Mouse (Mus musculus) layer of hippocampus, adult 11-12 months (tissue): ENCODE data around the gene Cd160.

Source experiments
- DNase-seq: peaks from one replicate; pipeline ENCODE4 v3.0.0; 2022; ENCODE audit warnings: low spot score

Cd160 gene

DNA sequence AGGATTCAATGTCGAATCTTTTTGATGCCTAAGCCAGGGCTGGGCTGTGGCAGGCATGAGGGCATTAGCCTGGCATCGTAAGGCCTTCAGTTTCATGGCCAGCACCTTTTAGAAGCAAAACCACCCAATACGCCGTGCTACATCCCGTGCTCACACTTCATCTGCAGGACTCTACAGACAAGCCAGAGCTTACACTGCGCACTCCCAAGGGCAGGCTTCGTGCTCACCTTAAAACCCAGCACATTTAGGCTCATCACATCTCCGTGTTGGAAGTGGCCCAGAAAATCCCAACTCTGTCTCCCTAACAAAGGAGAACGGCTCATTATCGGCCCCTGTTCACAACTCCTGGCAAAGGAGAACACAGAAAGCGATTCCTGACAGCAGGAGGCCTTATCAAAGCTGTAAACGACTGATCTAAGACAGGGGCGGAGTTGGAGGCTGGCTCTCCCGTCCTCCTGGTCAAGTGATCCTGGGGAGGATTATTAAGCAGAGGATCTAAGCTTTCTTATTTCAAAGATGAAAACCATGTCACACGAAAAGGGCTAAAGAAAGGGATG lies 765 bp downstream of the Cd160 start:
- no peak for DNase-seq

DNA sequence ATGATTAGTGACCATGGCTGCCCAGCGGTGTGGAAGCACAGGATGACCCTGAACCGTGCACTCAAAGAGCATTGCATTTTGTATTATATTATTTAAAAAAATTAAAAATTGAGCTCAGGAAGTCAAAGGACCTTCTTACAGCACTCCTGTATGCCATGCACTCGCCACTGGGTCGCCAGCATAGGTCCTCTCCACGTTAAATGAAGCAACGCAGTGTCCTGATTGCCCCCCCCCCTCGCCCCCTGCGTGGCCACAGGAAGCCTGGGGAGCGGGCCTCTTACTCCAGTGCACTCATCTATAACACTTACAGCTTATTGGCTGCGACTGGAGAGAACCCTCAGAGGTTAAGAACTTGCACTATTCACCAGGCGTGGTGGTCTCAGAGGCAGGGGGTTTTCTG lies 3.9 kb downstream of the Cd160 start:
- DNase-seq: no peak

DNA sequence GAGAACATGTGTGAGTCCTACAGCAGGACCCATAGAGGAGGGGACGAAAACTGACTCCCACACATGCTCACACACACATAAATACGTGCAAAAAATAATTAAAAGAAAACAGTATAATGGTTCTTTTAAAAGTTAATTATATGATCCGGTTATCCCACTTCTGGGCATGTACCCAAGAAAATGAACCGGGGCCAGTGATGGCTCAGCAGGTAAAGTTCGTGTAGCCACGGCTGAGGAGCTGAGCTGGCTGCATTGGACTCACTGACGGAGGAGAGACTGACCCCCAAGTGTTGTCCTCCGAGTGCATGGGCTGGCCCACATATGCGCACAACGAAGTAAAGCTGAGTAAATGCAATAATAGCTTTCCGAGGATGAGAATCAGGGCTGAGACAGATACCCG lies 4.5 kb downstream of the Cd160 start:
- DNase-seq: no peak

DNA sequence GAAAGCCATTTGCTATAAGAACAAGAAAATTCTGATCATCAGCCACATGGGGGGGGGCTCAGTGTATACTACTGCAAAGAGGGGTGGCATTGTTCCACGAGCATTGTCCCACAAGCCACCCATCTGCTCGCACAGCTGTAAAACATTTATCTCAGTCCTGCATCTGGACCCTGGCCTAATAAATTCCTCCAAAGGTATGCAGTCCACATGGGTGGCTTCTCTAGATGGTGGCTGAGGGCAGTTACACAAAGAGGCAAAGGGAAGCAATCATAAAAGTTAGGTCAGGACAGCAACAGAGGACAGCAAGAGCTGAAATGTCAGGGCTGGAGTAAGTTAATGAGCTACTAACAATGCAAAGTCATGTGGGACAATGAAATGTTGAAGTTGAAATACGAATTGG lies 5.5 kb downstream of the Cd160 start:
- no peak for DNase-seq

GRCm38 (mm10) chr3:96821581-96821980 lies 7.6 kb downstream of the Cd160 start:
- DNase-seq: no peak

DNA sequence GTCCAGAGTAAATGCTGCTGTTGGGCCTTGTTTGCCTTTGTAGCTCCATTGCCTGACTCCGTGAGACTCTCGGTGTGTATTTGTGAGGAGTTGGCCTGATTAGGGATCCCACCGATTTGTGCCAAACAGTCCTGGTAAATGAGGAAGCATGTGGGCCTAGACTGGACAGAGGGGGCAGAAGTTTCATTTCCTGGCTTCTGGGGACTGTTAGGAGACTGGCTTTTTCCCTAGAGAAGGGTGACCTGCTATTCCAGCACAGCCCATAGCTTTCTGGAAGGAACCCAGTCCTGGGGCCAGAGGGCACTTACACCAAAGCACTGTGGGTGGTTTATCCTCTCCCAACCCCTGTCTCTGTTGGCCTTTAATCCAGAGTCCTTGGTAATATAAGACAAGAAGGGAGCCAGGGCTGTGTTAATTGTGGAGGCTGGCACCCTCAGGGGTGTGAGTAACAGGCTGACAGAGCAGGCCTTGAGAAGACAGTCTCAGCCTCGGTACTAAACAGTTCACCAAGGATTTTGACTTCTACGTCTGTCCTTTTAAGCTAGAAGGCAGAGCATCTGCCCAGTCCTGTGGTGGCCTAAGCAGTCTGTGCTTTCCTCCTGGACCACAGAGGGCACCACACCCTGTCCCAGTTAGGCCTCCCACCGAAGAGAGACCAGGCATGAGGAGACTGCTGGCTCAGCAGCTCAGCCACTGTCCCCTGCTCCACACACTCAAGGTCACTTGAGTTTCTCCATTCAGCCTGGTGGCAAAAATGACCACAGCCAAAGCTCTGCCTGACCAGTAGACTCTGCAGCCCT lies 8.8 kb downstream of the Cd160 start:
- no peak for DNase-seq

DNA sequence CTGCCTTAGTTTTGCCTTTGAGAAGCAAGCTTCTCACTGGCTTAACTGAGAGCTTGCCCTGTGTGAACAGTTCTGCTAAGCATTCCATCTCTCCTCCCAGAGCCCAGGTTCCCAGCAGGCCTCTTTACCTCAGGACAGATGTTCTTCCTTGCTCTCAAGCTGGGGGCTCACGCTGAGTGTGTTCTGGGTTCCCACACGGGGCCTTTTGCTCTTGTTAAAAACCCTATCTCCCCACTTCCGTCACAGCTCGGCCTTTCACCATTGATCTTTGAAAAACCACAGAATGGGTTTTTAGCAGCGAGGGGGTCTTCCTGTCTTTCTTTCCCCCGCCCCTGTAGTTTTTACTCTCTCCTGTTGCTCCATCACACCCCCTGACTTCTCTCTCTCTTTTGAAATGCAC lies 14.8 kb downstream of the Cd160 start:
- DNase-seq: no peak

DNA sequence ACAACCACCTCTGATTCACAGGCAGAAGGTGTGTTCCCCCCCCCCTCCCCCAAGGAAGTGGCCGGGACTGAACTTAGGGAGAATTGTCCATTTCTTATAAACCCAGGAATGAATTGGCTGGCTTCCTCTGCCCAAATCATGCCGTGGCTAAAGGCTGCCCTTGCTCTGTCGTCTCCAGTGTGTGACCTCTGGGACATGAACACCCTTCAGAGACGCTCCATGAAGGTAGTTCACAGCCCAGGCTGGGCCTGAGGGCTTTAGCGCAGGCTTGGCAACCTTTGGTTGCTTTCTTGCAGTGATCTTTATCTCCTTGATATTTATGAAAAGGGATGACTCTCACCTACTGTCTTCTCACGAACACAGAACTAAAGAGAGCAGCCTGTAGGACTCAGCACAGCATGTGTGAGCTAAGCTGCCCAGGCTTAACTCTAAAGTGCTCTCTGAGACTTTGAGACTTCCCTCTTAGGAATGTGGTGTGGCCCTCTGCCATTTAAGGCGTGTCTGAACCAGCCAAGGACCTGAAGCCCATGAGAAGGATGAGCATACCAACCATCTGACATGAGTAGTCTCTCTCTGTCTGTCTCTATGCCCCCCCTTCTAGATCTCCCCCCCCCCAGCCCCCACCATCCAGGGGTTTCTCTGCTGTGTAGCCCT lies 15.4 kb downstream of the Cd160 start:
- DNase-seq: no peak

DNA sequence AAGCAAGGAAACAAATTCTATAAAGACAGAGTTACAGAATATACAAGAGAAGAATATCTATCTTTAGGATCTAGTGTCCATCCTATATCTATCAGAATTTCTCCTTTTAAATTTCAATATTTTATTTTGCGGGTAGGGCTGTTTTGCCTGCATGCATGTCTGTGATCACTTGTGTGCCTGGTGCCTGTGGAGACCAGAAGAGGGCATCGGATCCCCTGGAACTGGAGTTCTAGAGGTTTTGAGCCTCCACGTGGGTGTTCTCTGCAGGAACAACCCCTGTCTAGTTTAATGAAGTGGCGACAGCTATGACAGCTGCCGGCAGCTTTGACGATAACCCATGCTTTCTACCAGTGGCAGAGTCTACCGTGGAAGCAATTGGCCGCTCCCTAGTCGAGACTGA lies 16.0 kb downstream of the Cd160 start:
- peak; percentile 52 for DNase-seq

GRCm38 (mm10) chr3:96812395-96813091 lies 16.6 kb downstream of the Cd160 start:
- peak; percentile 88 for DNase-seq

GRCm38 (mm10) chr3:96811232-96811631 lies 17.9 kb downstream of the Cd160 start:
- DNase-seq: no peak

GRCm38 (mm10) chr3:96808651-96809050 lies 20.5 kb downstream of the Cd160 start:
- DNase-seq: no peak

- no peak for DNase-seq
Measured at GRCm38 (mm10) chr3:96808136-96808535, 21.0 kb downstream of the Cd160 start.

GRCm38 (mm10) chr3:96802214-96802613 lies 26.9 kb downstream of the Cd160 start:
- no peak for DNase-seq

GRCm38 (mm10) chr3:96800254-96800653 lies 28.9 kb downstream of the Cd160 start:
- no peak for DNase-seq

DNA sequence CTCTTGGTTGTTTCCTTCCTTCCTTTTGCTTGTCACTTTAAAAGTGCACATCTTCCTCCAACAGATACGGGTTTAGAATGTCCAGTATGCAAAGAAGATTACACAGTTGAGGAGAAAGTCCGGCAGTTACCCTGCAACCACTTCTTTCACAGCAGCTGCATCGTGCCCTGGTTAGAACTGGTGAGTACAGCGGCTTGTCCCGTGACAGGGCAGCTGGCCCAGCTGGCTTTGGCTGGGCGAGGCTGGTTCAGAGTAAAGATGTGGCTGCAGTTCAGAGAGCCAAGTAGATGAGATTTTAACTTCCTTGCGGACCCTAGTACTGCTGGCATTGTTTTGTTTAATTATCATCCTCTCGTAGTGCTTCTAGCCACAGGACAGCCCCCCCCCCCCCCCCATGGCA lies 40.6 kb downstream of the Cd160 start:
- peak; percentile 18 for DNase-seq

GRCm38 (mm10) chr3:96787784-96788183 lies 41.4 kb downstream of the Cd160 start:
- DNase-seq: no peak

- no peak for DNase-seq
Measured at GRCm38 (mm10) chr3:96782236-96782635, 46.9 kb downstream of the Cd160 start.

DNA sequence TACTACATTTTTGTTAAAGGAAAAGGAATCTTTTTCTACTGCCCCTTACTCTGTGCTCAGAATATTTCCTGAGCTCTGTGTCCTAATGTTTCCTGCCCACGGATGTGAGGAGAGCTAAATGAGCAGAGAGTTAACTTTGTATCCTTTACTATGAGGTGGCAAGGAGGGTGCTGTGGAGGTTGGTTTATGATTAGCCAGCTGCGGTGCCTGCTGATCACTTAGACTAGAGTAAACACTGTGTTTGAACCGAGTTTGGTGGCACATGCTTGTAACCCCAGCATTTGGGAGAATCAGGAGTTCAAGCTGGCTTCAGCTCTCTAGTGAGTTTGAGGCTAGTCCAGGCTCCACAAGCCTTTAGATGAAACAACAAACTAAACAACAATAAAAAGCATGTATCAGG lies 52.0 kb downstream of the Cd160 start:
- no peak for DNase-seq

GRCm38 (mm10) chr3:96772949-96773348 lies 56.2 kb downstream of the Cd160 start:
- no peak for DNase-seq

DNA sequence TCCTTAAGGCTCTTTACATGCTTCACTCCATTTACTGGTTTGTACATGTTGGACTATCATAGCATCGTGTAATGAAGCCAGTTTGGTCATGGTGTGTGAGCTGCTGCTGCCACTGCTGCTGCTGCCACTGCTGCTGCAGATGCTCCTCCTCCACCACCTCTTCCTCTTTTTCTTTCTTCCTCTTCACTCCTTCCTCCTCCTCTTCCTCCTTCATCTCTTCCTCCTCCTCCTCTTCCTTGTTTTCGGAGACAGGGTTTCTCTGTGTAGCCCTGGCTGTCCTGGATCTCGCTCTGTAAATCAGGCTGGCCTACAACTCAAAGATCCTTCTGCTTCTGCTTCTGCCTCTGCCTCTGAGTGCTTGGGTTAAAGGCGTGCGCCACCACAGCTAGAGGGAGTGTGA lies 59.2 kb downstream of the Cd160 start:
- no peak for DNase-seq

- no peak for DNase-seq
Measured at GRCm38 (mm10) chr3:96764528-96764927, 64.6 kb downstream of the Cd160 start.

GRCm38 (mm10) chr3:96759695-96760094 lies 69.5 kb downstream of the Cd160 start:
- peak; percentile 19 for DNase-seq
